Mouse (Mus musculus) testis, adult 2 months (tissue): ENCODE data around the gene Lamtor1.

Source experiments
- CTCF ChIP-seq: fragments of 200-500 bp; IDR thresholded peaks from 2 replicates; pipeline ENCODE4 v1.5.1; 2012; ENCODE audit warnings: low read depth, mild to moderate bottlenecking, inconsistent platforms, low read length, moderate library complexity; ENCODE audit not compliant: control insufficient read depth, insufficient read depth, insufficient replicate concordance
- POLR2A ChIP-seq: fragments of 200-500 bp; IDR thresholded peaks from 2 replicates; pipeline ENCODE4 v1.6.1; 2012; ENCODE audit warnings: low read depth, mild to moderate bottlenecking, inconsistent platforms, low read length, moderate library complexity; ENCODE audit not compliant: control insufficient read depth

DNA sequence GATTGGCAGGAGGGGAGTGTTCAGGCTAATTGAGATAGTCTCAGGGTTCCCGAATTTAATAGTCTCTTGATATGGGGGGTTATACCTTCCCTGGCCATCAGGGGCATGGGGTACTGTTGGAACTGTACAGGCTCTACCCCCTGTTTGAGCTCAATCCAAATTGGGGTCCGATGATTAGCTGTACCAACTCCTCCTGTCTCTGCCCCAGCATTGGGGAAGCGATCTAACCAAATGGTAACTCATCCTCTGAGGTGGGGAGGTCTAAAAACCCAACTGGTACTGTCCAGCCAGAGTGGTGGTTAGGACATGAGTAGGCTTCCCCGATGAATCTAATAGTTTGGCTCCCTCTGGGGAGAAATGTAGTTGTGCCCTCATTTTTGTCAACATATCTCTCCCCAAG, 31.3 kb downstream of the Lamtor1 start:
- no peak for TF ChIP-seq POLR2A
- TF ChIP-seq CTCF: no peak
